Mouse (Mus musculus) heart, embryonic 13.5 days (tissue): ENCODE measurements around the gene Hnrnpul2. TPM values are rescaled to one million over a fixed set of nuclear protein-coding genes. Genes with fewer than 3 reads are reported as not detected.

Source experiments
- polyA plus RNA-seq: library from polyadenylated mRNA; unstranded; fragments of >200 nt; fragmentation: Nextera tagmentation; extraction: Ambion mirVana; gene quantifications from 2 replicates; pipeline ENCODE4 v1.2.1, GENCODE M21; 2015

The Hnrnpul2 gene
- polyA plus RNA-seq, 1 experiment from 2014 or later = 2.9 TPM

Other genes starting within 250 kb of the Hnrnpul2 start
- 0.04 and 0.06 TPM in 2 replicates for gene Slc22a8, start 228.8 kb upstream of the Hnrnpul2 start, polyA plus RNA-seq
- not detected in 2 replicates for gene Slc22a6, start 202.0 kb upstream of the Hnrnpul2 start, polyA plus RNA-seq
- gene Chrm1, start 156.2 kb upstream of the Hnrnpul2 start, polyA plus RNA-seq = 0.04 TPM in 1 of 2 replicates, not detected in the other
- 72.8 and 74.8 TPM in 2 replicates for gene Slc3a2, start 96.6 kb upstream of the Hnrnpul2 start, polyA plus RNA-seq
- 54.1 and 60.0 TPM in 2 replicates for gene Wdr74, start 84.2 kb upstream of the Hnrnpul2 start, polyA plus RNA-seq
- gene 1700092M07Rik, start 79.3 kb upstream of the Hnrnpul2 start, polyA plus RNA-seq = 1.3 and 1.4 TPM in 2 replicates
- 81.1 and 87.5 TPM in 2 replicates for gene Stx5a, start 78.6 kb upstream of the Hnrnpul2 start, polyA plus RNA-seq
- gene Nxf1, start 62.9 kb upstream of the Hnrnpul2 start, polyA plus RNA-seq = 123 and 124 TPM in 2 replicates
- gene Tmem223, start 49.0 kb upstream of the Hnrnpul2 start, polyA plus RNA-seq = 154 and 167 TPM in 2 replicates
- gene Tmem179b, start 45.5 kb upstream of the Hnrnpul2 start, polyA plus RNA-seq = 54.5 and 60.7 TPM in 2 replicates
- gene Taf6l, start 33.6 kb upstream of the Hnrnpul2 start, polyA plus RNA-seq = 18.2 and 19.6 TPM in 2 replicates
- gene Polr2g, start 21.4 kb upstream of the Hnrnpul2 start, polyA plus RNA-seq = 129 and 143 TPM in 2 replicates
- 3.7 and 3.9 TPM in 2 replicates for gene Zbtb3, start 17.5 kb upstream of the Hnrnpul2 start, polyA plus RNA-seq
- gene Ttc9c, start 677 bp upstream of the Hnrnpul2 start, polyA plus RNA-seq = 32.9 and 38.9 TPM in 2 replicates
- gene AC129217.1, start 9.8 kb downstream of the Hnrnpul2 start, polyA plus RNA-seq = not detected in 2 replicates
- 44.6 and 45.3 TPM in 2 replicates for gene Bscl2, start 17.5 kb downstream of the Hnrnpul2 start, polyA plus RNA-seq
- gene Gng3, start 19.2 kb downstream of the Hnrnpul2 start, polyA plus RNA-seq = 2.2 TPM in 2 replicates
- 0.79 and 0.88 TPM in 2 replicates for gene Lrrn4cl, start 30.8 kb downstream of the Hnrnpul2 start, polyA plus RNA-seq
- gene Ubxn1, start 51.5 kb downstream of the Hnrnpul2 start, polyA plus RNA-seq = 112 and 139 TPM in 2 replicates
- gene Uqcc3, start 60.9 kb downstream of the Hnrnpul2 start, polyA plus RNA-seq = 56.6 and 62.6 TPM in 2 replicates
- 48.2 and 49.5 TPM in 2 replicates for gene Lbhd1, start 63.7 kb downstream of the Hnrnpul2 start, polyA plus RNA-seq
- gene Gm49403, start 63.9 kb downstream of the Hnrnpul2 start, polyA plus RNA-seq = not detected in 2 replicates
- 61.9 and 71.3 TPM in 2 replicates for gene 1810009A15Rik, start 68.8 kb downstream of the Hnrnpul2 start, polyA plus RNA-seq
- not detected in 2 replicates for gene Gm49416, start 68.9 kb downstream of the Hnrnpul2 start, polyA plus RNA-seq
- gene Ints5, start 73.0 kb downstream of the Hnrnpul2 start, polyA plus RNA-seq = 23.9 and 25.5 TPM in 2 replicates
- 63.5 and 63.8 TPM in 2 replicates for gene Ganab, start 78.1 kb downstream of the Hnrnpul2 start, polyA plus RNA-seq
- 40.6 and 41.4 TPM in 2 replicates for gene B3gat3, start 100.4 kb downstream of the Hnrnpul2 start, polyA plus RNA-seq
- 2.4 and 2.7 TPM in 2 replicates for gene Rom1, start 109.3 kb downstream of the Hnrnpul2 start, polyA plus RNA-seq
- gene Eml3, start 109.5 kb downstream of the Hnrnpul2 start, polyA plus RNA-seq = 14.4 and 14.9 TPM in 2 replicates
- gene Mta2, start 121.9 kb downstream of the Hnrnpul2 start, polyA plus RNA-seq = 83.6 and 88.0 TPM in 2 replicates
- gene Tut1, start 133.8 kb downstream of the Hnrnpul2 start, polyA plus RNA-seq = 16.3 and 17.1 TPM in 2 replicates
- gene Eef1g, start 147.0 kb downstream of the Hnrnpul2 start, polyA plus RNA-seq = 251 and 281 TPM in 2 replicates
- gene Ahnak, start 169.3 kb downstream of the Hnrnpul2 start, polyA plus RNA-seq = 22.8 TPM in 2 replicates